9 mouse cellular contexts compared by ENCODE assay signal in the genomic region with DNA sequence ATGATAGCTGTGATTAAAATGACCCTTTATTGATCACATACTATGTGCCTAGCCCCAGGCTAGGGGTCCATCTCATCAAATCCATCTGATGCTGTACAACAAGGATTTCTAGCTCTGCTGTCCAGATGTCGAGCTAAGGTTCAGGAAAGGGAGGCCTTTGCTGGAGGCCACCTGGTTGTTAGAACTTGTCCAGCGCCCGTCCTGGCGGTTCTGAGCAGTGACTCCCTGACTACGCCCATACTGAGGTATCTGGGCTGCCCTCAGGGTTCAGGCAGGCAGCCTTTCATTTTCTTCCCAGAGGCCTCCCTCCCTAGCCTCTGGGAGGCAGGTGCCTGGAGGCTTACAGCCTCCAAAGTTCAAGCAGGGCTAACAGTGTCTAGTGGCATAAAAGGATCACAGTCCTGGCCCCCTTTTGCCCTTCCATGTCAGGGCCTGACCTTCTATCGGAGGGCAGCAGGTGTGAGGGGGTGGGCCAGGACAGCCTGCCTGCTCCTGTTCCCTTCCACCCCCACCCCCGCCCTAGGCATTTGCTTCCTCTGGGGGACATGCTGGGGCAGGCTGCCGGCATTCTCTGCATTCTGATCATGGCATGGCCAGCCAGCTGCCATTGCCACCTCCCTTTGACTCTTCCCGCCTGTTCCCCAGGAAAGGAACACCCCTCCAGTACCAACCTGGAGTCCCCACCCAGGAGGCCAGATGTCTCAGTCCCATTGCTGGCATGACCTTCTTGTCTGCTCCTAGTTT. TPM values are rescaled to one million over a fixed set of nuclear protein-coding genes. Genes with fewer than 3 reads are reported as not detected.
DNase-seq lines count a peak whose midpoint lies in the region; ATAC-seq and TF ChIP-seq lines count a peak whose summit lies in the region.
"Had no signal": no experiment of that assay in that cellular context is flagged by ENCODE, and none has a peak within 500 bp of the region (broad histone marks: within the 10 kb centered on the region; RNA-seq: fewer than 3 reads in every experiment).

No protein-coding gene starts in this region.

- no peaks in the 10 kb centered on the region for H3K36me3 ChIP-seq in ES-Bruce4 (ENCODE audit: control insufficient read depth, insufficient read depth, low read length, poor library complexity, severe bottlenecking)
- peaks cover 34% of the 10 kb centered on the region for H3K36me3 ChIP-seq in heart, embryonic 10.5 days
- peaks cover 26% of the 10 kb centered on the region for H3K36me3 ChIP-seq in liver, embryonic 15.5 days (replicated peaks)

- peaks cover 14% of the 10 kb centered on the region for H3K4me1 ChIP-seq in ES-Bruce4 (ENCODE audit: control insufficient read depth, insufficient read depth, low read length)
- peaks cover 74% of the 10 kb centered on the region for H3K4me1 ChIP-seq in heart, embryonic 10.5 days
- H3K4me1 ChIP-seq in liver, embryonic 15.5 days (replicated peaks): peaks cover 96% of the 10 kb centered on the region

- peak overlapping the region; percentile 16 for H3K4me2 ChIP-seq in liver, embryonic 15.5 days

- H3K4me3 ChIP-seq in ES-Bruce4 (ENCODE audit: low read depth, low read length): 0 out of 2 replicates have a peak overlapping the region, but pooled peaks have one; percentile 2
- peak overlapping the region; percentile 16; the same call in 1 of the 2 replicates for H3K4me3 ChIP-seq in heart, embryonic 10.5 days
- no peak overlapping the region for H3K4me3 ChIP-seq in liver, embryonic 15.5 days (replicated peaks)

- H3K9ac ChIP-seq in ES-Bruce4 (ENCODE audit: low read depth, poor library complexity, severe bottlenecking): peak overlapping the region; percentile 68
- H3K9ac ChIP-seq in liver, embryonic 15.5 days: peak overlapping the region; percentile 17; the same call in 1 of the 2 replicates

- TF ChIP-seq EP300 in ES-Bruce4 (IDR thresholded peaks at IDR 0.05; ENCODE audit: insufficient read depth, low read depth, low read length): peak; percentile 97

- H3K27me3 ChIP-seq in ES-Bruce4 (ENCODE audit: control insufficient read depth, insufficient read depth, low read length, poor library complexity, severe bottlenecking): no peaks in the 10 kb centered on the region
- H3K27me3 ChIP-seq in heart, embryonic 10.5 days (ENCODE audit: insufficient read depth, poor library complexity, severe bottlenecking): no peaks in the 10 kb centered on the region
- H3K27me3 ChIP-seq in liver, embryonic 15.5 days: no peaks in the 10 kb centered on the region

- no peak for TF ChIP-seq POLR2A in ES-Bruce4 (IDR thresholded peaks at IDR 0.05; ENCODE audit: insufficient read depth, low read length)

- 35% methylated on average over 9 of the region's 9 CpGs for WGBS in heart, embryonic 10.5 days
- WGBS in liver, embryonic 15.5 days (ENCODE audit: insufficient replicate concordance): 64% methylated on average over 9 of the region's 9 CpGs

- TF ChIP-seq CTCF in ES-Bruce4 (IDR thresholded peaks at IDR 0.05; ENCODE audit: low read depth, low read length): no peak

- no peaks in the 10 kb centered on the region for H3K9me3 ChIP-seq in ES-Bruce4 (replicated peaks; ENCODE audit: control insufficient read depth, insufficient read depth, low read length, poor library complexity, severe bottlenecking)
- no peaks in the 10 kb centered on the region for H3K9me3 ChIP-seq in heart, embryonic 10.5 days
- H3K9me3 ChIP-seq in liver, embryonic 15.5 days (replicated peaks): no peaks in the 10 kb centered on the region

- peak; percentile 8 for DNase-seq in embryo, embryonic 10.5 days (ENCODE audit: low spot score)
- DNase-seq in embryo, embryonic 9.5 days (ENCODE audit: extremely low spot score): no peak
- peak; percentile 71 for DNase-seq in heart, embryonic 10.5 days (ENCODE audit: low spot score)
- DNase-seq in frontal cortex, postnatal 25 days (ENCODE audit: low spot score in 2 of 2): no peak
- DNase-seq in frontal cortex, postnatal 10 days (ENCODE audit: low spot score in 2 of 2): no peak
- DNase-seq in right cerebral cortex, postnatal 36 days (ENCODE audit: low spot score in 2 of 2): no peak

- no peak for ATAC-seq in liver, embryonic 15.5 days (ENCODE audit: insufficient read depth)

- H3K27ac ChIP-seq in ES-Bruce4 (ENCODE audit: insufficient read depth, low read length): peak overlapping the region; percentile 78
- peak overlapping the region; percentile 75 for H3K27ac ChIP-seq in heart, embryonic 10.5 days
- H3K27ac ChIP-seq in liver, embryonic 15.5 days (replicated peaks): peak overlapping the region; percentile 96

RNA-seq across cellular contexts. Expression of gene Cic, which starts 8.2 kb away (rescaled TPM):
- polyA plus RNA-seq in ES-Bruce4 (2011; ENCODE audit: insufficient read depth, insufficient read length, low read depth, missing spikeins): 128 and 141 TPM in 2 replicates
- 17.0 and 28.7 TPM in 2 replicates for polyA plus RNA-seq in heart, embryonic 10.5 days (2016; fragmentation: Nextera tagmentation; extraction: Ambion mirVana)
- 8.9 and 10.2 TPM in 2 replicates for polyA plus RNA-seq in liver, embryonic 15.5 days (2015; fragmentation: Nextera tagmentation; extraction: Ambion mirVana)

RNA-seq across cellular contexts. Expression of gene Pafah1b3, which starts 22.1 kb away (rescaled TPM):
- polyA plus RNA-seq in ES-Bruce4 (2011; ENCODE audit: insufficient read depth, insufficient read length, low read depth, missing spikeins): 47.8 and 55.6 TPM in 2 replicates
- 147 and 189 TPM in 2 replicates for polyA plus RNA-seq in heart, embryonic 10.5 days (2016; fragmentation: Nextera tagmentation; extraction: Ambion mirVana)
- 25.7 and 26.1 TPM in 2 replicates for polyA plus RNA-seq in liver, embryonic 15.5 days (2015; fragmentation: Nextera tagmentation; extraction: Ambion mirVana)

RNA-seq across cellular contexts. Expression of gene Erf, which starts 25.2 kb away (rescaled TPM):
- 61.8 and 63.8 TPM in 2 replicates for polyA plus RNA-seq in ES-Bruce4 (2011; ENCODE audit: insufficient read depth, insufficient read length, low read depth, missing spikeins)
- polyA plus RNA-seq in heart, embryonic 10.5 days (2016; fragmentation: Nextera tagmentation; extraction: Ambion mirVana): 9.2 and 17.9 TPM in 2 replicates
- polyA plus RNA-seq in liver, embryonic 15.5 days (2015; fragmentation: Nextera tagmentation; extraction: Ambion mirVana): 4.6 and 4.8 TPM in 2 replicates

RNA-seq across cellular contexts. Expression of gene Prr19, which starts 25.5 kb away (rescaled TPM):
- 1.3 and 1.6 TPM in 2 replicates for polyA plus RNA-seq in ES-Bruce4 (2011; ENCODE audit: insufficient read depth, insufficient read length, low read depth, missing spikeins)
- polyA plus RNA-seq in heart, embryonic 10.5 days (2016; fragmentation: Nextera tagmentation; extraction: Ambion mirVana): 0.26 and 0.65 TPM in 2 replicates
- polyA plus RNA-seq in liver, embryonic 15.5 days (2015; fragmentation: Nextera tagmentation; extraction: Ambion mirVana): 0.07 TPM in 1 of 2 replicates, not detected in the other
- polyA plus RNA-seq: C2C12 had no signal

RNA-seq across cellular contexts. Expression of gene Tmem145, which starts 30.2 kb away (rescaled TPM):
- polyA plus RNA-seq in ES-Bruce4 (2011; ENCODE audit: insufficient read depth, insufficient read length, low read depth, missing spikeins): 2.0 and 2.5 TPM in 2 replicates
- 0.09 and 0.63 TPM in 2 replicates for polyA plus RNA-seq in heart, embryonic 10.5 days (2016; fragmentation: Nextera tagmentation; extraction: Ambion mirVana)
- 0.09 TPM in 1 of 2 replicates, not detected in the other for polyA plus RNA-seq in liver, embryonic 15.5 days (2015; fragmentation: Nextera tagmentation; extraction: Ambion mirVana)

Comparison
In these comparisons a context has a peak if more than half of its experiments do, and no peak if none do; other contexts are left out.
1. DNase-seq: peak in embryo, embryonic 10.5 days (single experiment) and heart, embryonic 10.5 days (single experiment); none in embryo, embryonic 9.5 days (single experiment), frontal cortex, postnatal 25 days (0 of 2), frontal cortex, postnatal 10 days (0 of 2) and right cerebral cortex, postnatal 36 days (0 of 2).
2. Peak in every context shown above with its lines, with median percentiles within 50 percentile points of each other: H3K27ac ChIP-seq.